Mouse (Mus musculus): ENCODE measurements around the gene Neurl2.

Neurl2 gene

DNA sequence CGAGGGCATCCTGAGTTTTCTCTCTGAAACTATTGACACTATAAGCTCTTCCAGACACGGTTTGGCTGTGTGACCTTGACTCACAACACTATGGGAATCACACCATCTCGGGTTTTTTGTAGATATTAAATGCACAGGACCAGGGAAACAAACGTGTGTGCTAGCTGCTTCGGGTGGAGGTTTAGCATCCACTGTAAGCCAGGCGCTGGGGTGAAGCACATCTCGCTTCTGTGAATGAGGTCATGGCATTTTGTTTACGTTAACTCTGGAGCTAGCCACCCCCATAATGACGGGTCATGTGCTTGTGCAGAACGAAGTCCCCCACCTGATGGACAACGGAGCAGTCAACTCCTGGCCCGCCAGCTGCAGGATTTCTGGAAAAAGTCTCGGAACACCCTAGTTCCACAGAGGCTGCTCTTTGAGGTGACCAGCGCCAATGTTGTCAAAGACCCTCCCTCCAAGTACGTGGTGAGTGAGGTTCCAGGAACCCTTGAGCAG is 46.8 kb downstream of the Neurl2 start:
- DNase-seq (ENCODE audit: low spot score in 2 of 2) = peak in 1 of 2 experiments; percentile 31

DNA sequence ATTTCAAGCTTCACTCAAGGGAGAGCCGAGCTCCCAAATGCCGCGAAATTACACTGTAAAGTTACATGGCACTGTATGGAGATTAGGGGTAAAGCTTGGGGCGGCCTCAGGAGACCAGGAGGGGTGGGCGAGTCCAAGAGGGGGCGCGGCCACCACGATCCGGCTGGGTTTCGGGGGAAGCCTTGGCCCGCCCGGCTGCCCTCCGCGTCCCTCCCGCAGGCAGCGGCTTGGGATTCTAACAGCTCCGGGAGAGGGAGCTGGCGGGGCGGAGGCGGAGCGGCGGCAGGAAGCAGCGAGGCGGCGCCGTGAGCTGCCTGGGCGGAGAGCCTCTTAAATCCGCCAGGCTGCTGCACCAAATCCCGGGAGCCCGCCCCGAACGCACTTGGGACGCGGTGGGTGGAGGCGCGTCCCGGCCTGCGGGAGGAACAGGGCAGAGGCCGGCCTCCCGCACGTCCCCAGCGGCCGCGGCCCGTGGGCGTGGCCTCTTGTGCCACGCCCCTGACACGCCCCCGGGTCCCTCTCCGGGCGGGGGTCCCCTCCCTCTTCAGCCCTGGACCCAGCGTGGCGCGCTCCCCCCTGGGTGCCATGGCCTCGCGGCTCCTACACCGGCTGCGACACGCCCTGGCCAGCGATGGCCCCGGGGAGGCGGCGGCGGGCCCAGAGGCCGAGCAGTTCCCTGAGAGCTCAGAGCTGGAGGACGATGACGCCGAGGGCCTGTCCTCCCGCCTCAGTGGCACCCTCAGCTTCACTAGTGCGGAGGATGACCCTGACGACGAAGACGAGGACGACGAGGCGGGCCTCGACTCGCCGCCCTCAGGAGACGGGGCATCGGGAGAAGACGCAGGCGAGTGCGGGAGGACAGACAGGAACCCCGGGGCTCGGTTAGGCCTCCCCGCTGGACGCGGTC is 47.5 kb downstream of the Neurl2 start, which contains the start of gene Snx21:
Gene Snx21 (plus strand): TSS at position 343 of the 907 bp plus-strand sequence.
- peak; percentile 63 to 73 for DNase-seq (ENCODE audit: low spot score in 2 of 2)

DNA sequence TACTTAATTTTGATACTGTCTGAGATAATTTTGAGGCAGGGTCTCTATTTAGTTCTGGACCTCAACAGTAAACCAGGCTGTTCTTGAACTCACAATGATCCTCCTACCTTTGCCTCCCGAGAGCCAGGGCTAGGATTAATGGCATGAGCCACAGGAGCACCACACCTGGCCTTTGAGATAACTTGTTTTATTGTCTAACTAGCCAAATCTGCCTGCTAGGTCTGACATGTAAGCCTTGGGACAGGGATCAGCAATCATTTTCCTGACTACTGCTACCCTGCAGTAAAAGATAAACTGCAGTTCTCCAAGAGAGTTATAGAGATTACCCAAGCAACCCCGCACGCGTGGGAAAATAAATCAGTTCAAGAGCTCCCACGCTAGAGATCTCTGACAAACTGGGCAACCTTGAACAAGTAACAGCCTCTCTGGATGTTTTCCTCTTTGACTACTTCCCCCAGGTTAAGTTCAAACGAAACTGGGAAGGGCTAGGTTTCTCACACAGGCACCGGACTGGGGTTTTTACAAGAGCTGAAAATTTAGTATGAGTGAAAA is 48.3 kb downstream of the Neurl2 start:
- no peak for DNase-seq (ENCODE audit: low spot score in 2 of 2)

DNA sequence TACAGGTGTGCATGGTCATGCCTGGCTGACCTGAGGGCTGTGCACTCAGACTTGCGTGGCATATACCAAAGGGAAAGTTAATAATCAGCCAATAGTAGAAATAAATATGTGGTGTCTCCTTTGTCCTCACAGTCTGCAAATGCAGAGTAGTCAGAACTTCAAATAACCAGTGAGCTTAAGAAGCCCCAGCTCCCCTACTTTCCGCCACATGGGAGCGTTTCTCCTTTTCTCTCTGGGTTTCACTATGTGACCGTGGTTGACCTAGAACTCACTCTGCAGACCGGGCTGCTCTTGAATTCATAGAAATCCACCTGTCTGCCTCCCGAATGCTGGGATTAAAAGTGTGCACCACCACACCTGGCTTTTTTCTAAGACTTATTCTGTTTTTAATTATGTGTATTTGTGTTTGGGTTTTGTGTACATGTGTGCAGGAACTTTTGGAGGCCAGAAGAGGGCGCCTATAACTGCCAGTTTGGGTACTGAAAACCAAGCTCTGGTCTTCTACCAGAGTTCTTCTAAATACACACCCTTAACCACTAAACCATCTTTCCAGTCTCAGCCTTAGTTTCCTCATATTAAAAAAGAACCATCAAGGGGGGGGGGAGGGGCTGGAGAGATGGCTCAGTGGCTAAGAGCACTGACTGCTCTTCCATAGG is 49.2 kb downstream of the Neurl2 start:
- no peak for DNase-seq (ENCODE audit: low spot score in 2 of 2)

DNA sequence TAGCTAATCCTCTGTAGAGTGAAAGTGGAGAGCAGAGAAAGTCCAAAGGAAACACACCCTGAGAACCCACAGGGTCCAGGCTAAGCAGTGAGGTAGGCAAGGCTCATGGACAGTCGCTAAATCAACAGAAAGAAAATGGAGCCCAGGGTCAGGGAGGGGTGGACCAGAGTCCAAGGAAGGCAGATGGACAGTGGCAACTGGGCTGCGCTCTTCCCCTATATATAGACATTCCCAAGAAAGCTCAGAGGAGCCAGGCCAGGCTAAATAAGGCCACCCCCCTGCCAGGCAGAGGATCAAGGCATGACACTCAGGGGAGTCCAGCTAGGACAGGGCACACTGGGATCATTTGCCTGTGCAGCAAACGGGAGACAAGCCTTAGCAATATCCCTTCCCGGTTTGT is 51.4 kb downstream of the Neurl2 start:
- DNase-seq (ENCODE audit: low spot score in 2 of 2) = no peak

Measured in frontal cortex, postnatal 25 days (tissue).